Mouse (Mus musculus): ENCODE data around the gene Anapc7. TPM values are rescaled to one million over a fixed set of nuclear protein-coding genes. Genes with fewer than 3 reads are reported as not detected.
"Not testable (repeated sequence)": the region's sequence is repeated elsewhere in the genome, so short reads cannot be mapped to it uniquely, and the experiment has no call there.

Gene Anapc7
- polyA plus RNA-seq, 1 experiment = 38.0 TPM

GRCm38 (mm10) chr5:122409692-122410645 lies 11.5 kb upstream of the Anapc7 start:
- Histone ChIP-seq H3K4me3 (replicated peaks; ENCODE audit: insufficient read depth, low read depth, low read length) (no peak overlapping the region), H3K27ac (ENCODE audit: insufficient read depth, low read length) (no peak overlapping the region), H3K4me1 (ENCODE audit: control insufficient read depth, insufficient read depth, low read length) (no peaks in the 10 kb centered on the region; the same call in 1 of the 2 replicates), H3K27me3 (ENCODE audit: control insufficient read depth, insufficient read depth, low read length) (no peaks in the 10 kb centered on the region)
- DNase-seq = no peak
- whole genome bisulfite sequencing = 83% methylated on average over 19 of the region's 19 CpGs
- TF ChIP-seq CTCF (IDR thresholded peaks at IDR 0.05; ENCODE audit: borderline replicate concordance, insufficient read depth, low read depth, low read length) = no peak
- TF ChIP-seq POLR2A (IDR thresholded peaks at IDR 0.05; ENCODE audit: borderline replicate concordance, insufficient read depth, low read length) = no peak

DNA sequence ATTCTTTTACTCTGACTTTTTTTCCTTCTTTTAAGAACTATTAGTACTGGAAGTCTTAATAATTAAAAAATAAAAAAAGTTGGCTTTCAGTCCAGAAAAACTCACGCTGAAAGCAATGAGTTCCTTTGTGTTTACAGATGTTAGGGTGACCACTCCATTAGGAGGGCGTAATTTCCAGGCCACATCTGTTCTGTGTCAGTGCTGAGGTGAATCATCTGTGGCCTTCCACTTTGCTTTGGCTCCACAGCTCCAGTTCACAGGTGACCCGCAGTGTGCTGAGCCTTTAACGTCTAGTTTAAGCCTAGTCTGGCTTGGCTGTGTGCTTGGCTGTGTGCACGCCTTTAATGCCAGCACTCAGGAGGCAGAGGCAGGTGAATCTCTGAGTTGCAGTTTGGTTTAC lies 9.6 kb upstream of the Anapc7 start:
- Histone ChIP-seq H3K27ac (ENCODE audit: insufficient read depth, low read length) (no peak overlapping the region), H3K27me3 (ENCODE audit: control insufficient read depth, insufficient read depth, low read length) (no peaks in the 10 kb centered on the region; the same call in 1 of the 2 replicates), H3K4me3 (replicated peaks; ENCODE audit: insufficient read depth, low read depth, low read length) (no peak overlapping the region), H3K4me1 (ENCODE audit: control insufficient read depth, insufficient read depth, low read length) (no peaks in the 10 kb centered on the region)
- TF ChIP-seq POLR2A (IDR thresholded peaks at IDR 0.05; ENCODE audit: borderline replicate concordance, insufficient read depth, low read length) = no peak
- no peak for TF ChIP-seq CTCF (IDR thresholded peaks at IDR 0.05; ENCODE audit: borderline replicate concordance, insufficient read depth, low read depth, low read length)
- DNase-seq = no peak
- 77% methylated on average over 5 of the region's 5 CpGs for WGBS

DNA sequence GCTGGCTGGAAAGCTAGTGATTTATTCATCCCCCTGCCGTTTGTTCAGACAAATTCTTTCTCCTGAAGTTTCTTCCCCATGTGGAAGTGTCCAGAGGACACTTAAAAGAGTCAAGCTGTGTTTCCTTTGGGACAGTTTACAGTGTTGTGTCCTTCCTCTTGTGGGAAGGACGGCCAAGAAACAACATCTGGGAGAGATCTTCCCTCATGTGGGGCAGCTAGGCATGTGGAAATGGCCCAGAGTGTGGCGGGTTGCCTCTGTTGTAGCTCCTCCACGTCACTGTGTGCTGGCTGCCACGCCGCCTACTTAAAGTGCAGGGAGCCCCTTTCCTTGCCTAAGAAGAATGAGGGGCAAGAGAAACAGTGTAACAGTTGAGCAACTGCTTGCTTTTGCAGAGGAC lies 8.7 kb upstream of the Anapc7 start:
- no peak for TF ChIP-seq CTCF (IDR thresholded peaks at IDR 0.05; ENCODE audit: borderline replicate concordance, insufficient read depth, low read depth, low read length)
- TF ChIP-seq POLR2A (IDR thresholded peaks at IDR 0.05; ENCODE audit: borderline replicate concordance, insufficient read depth, low read length) = no peak
- H3K27ac ChIP-seq (ENCODE audit: insufficient read depth, low read length) = no peak overlapping the region
- 57% methylated on average over 6 of the region's 6 CpGs for WGBS
- no peak overlapping the region for H3K4me3 ChIP-seq (replicated peaks; ENCODE audit: insufficient read depth, low read depth, low read length)
- H3K27me3 ChIP-seq (ENCODE audit: control insufficient read depth, insufficient read depth, low read length) = no peaks in the 10 kb centered on the region; the same call in 1 of the 2 replicates
- DNase-seq = no peak
- no peaks in the 10 kb centered on the region for H3K4me1 ChIP-seq (ENCODE audit: control insufficient read depth, insufficient read depth, low read length)

- Histone ChIP-seq H3K4me1 (ENCODE audit: control insufficient read depth, insufficient read depth, low read length) (no peaks in the 10 kb centered on the region), H3K4me3 (replicated peaks; ENCODE audit: insufficient read depth, low read depth, low read length) (no peak overlapping the region), H3K27me3 (ENCODE audit: control insufficient read depth, insufficient read depth, low read length) (no peaks in the 10 kb centered on the region; the same call in 1 of the 2 replicates), H3K27ac (ENCODE audit: insufficient read depth, low read length) (no peak overlapping the region)
- WGBS = 57% methylated on average over 5 of the region's 5 CpGs
- no peak for DNase-seq
- TF ChIP-seq POLR2A (IDR thresholded peaks at IDR 0.05; ENCODE audit: borderline replicate concordance, insufficient read depth, low read length) (no peak), CTCF (IDR thresholded peaks at IDR 0.05; ENCODE audit: borderline replicate concordance, insufficient read depth, low read depth, low read length) (no peak)
Observed at GRCm38 (mm10) chr5:122414351-122414750, 7.1 kb upstream of the Anapc7 start.

GRCm38 (mm10) chr5:122415465-122415864 lies 6.0 kb upstream of the Anapc7 start:
- H3K27me3 ChIP-seq (ENCODE audit: control insufficient read depth, insufficient read depth, low read length) = no peaks in the 10 kb centered on the region; the same call in 1 of the 2 replicates
- TF ChIP-seq CTCF (IDR thresholded peaks at IDR 0.05; ENCODE audit: borderline replicate concordance, insufficient read depth, low read depth, low read length) (no peak), POLR2A (IDR thresholded peaks at IDR 0.05; ENCODE audit: borderline replicate concordance, insufficient read depth, low read length) (no peak)
- H3K27ac ChIP-seq (ENCODE audit: insufficient read depth, low read length) = no peak overlapping the region
- DNase-seq = no peak
- no peaks in the 10 kb centered on the region for H3K4me1 ChIP-seq (ENCODE audit: control insufficient read depth, insufficient read depth, low read length)
- H3K4me3 ChIP-seq (replicated peaks; ENCODE audit: insufficient read depth, low read depth, low read length) = no peak overlapping the region
- WGBS = 84% methylated on average over 12 of the region's 12 CpGs

DNA sequence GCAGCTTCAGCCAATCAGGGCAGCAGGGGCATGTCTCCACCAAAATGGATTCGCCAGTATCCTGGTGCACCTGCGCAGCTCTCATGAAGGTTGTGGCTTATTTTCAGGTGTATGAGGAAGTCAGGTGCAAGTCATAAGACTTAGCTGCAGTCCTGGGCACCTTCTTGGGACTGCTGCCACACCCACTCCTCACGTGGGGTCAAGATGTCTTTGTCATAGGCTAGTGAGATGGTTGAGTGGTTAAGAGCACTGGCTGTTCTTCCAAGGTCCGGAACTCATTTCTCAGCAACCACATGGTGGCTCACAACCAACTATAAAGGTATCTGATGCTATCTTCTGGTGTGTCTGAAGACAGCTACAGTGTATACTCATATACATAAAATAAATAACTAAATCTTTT lies 817 bp upstream of the Anapc7 start:
- DNase-seq; H3K27me3 ChIP-seq (ENCODE audit: control insufficient read depth, insufficient read depth, low read length); H3K4me1 ChIP-seq (ENCODE audit: control insufficient read depth, insufficient read depth, low read length); H3K27ac ChIP-seq (ENCODE audit: insufficient read depth, low read length); H3K4me3 ChIP-seq (replicated peaks; ENCODE audit: insufficient read depth, low read depth, low read length): not testable (repeated sequence)
- WGBS = 55% methylated on average over 4 of the region's 4 CpGs

- WGBS = under 1% methylated on average over 73 of the region's 73 CpGs
- Histone ChIP-seq H3K27me3 (ENCODE audit: control insufficient read depth, insufficient read depth, low read length) (no peaks in the 10 kb centered on the region), H3K4me1 (ENCODE audit: control insufficient read depth, insufficient read depth, low read length) (no peaks in the 10 kb centered on the region), H3K4me3 (replicated peaks; ENCODE audit: insufficient read depth, low read depth, low read length) (peak overlapping the region; percentile 94), H3K27ac (ENCODE audit: insufficient read depth, low read length) (peak overlapping the region; percentile 70)
- peak; percentile 46; the same call in 1 of the 2 replicates for TF ChIP-seq POLR2A (IDR thresholded peaks at IDR 0.05; ENCODE audit: borderline replicate concordance, insufficient read depth, low read length)
- TF ChIP-seq CTCF (IDR thresholded peaks at IDR 0.05; ENCODE audit: borderline replicate concordance, insufficient read depth, low read depth, low read length) = no peak; the same call in 1 of the 2 replicates
- peak; percentile 83 to 91 for DNase-seq
Observed at GRCm38 (mm10) chr5:122422071-122422964, 825 bp downstream of the Anapc7 start.

All from cerebellum, adult 2 months (tissue).